28 mouse cellular contexts compared by ENCODE assay signal in the genomic region with DNA sequence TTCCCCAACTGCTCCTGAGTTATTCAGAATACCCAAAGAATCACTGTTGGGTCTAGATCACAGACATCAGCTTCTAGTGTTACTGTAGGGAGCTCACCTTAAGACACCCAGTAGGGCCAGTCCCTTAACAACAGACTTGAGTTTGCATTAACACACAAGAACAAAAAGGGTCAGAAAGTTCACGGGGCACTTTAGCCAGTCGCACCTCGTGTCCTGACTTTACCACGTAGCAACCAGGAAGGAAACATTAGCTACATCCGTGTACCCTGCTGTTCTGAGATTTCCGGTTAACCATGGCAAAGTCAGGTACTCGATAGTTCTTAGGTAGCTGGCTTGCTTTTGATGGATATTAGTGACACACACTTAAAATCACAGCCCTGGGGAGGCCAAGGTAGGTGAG. TPM values are rescaled to one million over a fixed set of nuclear protein-coding genes. Genes with fewer than 3 reads are reported as not detected.
DNase-seq lines count a peak whose midpoint lies in the region; ATAC-seq and TF ChIP-seq lines count a peak whose summit lies in the region.
"Had no signal": no experiment of that assay in that cellular context is flagged by ENCODE, and none has a peak within 500 bp of the region (broad histone marks: within the 10 kb centered on the region; RNA-seq: fewer than 3 reads in every experiment).

No protein-coding gene starts in this region.

- H3K4me3 ChIP-seq in gastrocnemius, adult 2 months: no peak overlapping the region
- H3K4me3 ChIP-seq in brown adipose tissue, adult 24 weeks (ENCODE audit: insufficient read depth, low read depth, low read length): no peak overlapping the region
- no peak overlapping the region for H3K4me3 ChIP-seq in stomach, postnatal 0 days (ENCODE audit: low read depth, low read length)
- no peak overlapping the region for H3K4me3 ChIP-seq in cerebellum, adult 2 months (replicated peaks; ENCODE audit: insufficient read depth, low read depth, low read length)
- H3K4me3 ChIP-seq: heart, embryonic 10.5 days; heart, embryonic 13.5 days had no signal

- WGBS in stomach, postnatal 0 days: 75% methylated on average over 7 of the region's 7 CpGs
- WGBS in cerebellum, adult 2 months: 90% methylated on average over 7 of the region's 7 CpGs

- TF ChIP-seq POLR2A in cerebellum, adult 2 months (IDR thresholded peaks at IDR 0.05; ENCODE audit: borderline replicate concordance, insufficient read depth, low read length): no peak

- H3K27me3 ChIP-seq in stomach, postnatal 0 days (ENCODE audit: control insufficient read depth, insufficient read depth, low read length): no peaks in the 10 kb centered on the region
- H3K27me3 ChIP-seq in cerebellum, adult 2 months (ENCODE audit: control insufficient read depth, insufficient read depth, low read length): no peaks in the 10 kb centered on the region
- H3K27me3 ChIP-seq: CH12.LX; heart, embryonic 13.5 days had no signal

- peak overlapping the region; percentile 52 for H3K27ac ChIP-seq in gastrocnemius, adult 2 months
- peak overlapping the region; percentile 64; the same call in 1 of the 2 replicates for H3K27ac ChIP-seq in brown adipose tissue, adult 24 weeks (replicated peaks; ENCODE audit: low read depth, low read length)
- peak overlapping the region; percentile 31; the same call in 1 of the 2 replicates for H3K27ac ChIP-seq in stomach, postnatal 0 days (replicated peaks)
- no peak overlapping the region for H3K27ac ChIP-seq in cerebellum, adult 2 months (ENCODE audit: insufficient read depth, low read length)
- H3K27ac ChIP-seq: heart, embryonic 10.5 days; heart, embryonic 13.5 days; hindbrain, embryonic 14.5 days; hindbrain, postnatal 0 days had no signal

- no peak for DNase-seq in gastrocnemius, adult 2 months
- no peak for DNase-seq in gastrocnemius, postnatal 36 days
- DNase-seq in stomach, postnatal 0 days (ENCODE audit: low spot score): no peak
- DNase-seq in cerebellum, adult 2 months: no peak
- DNase-seq: adrenal gland, postnatal 10 days; adrenal gland, postnatal 36 days; B cell, adult 2 months; cerebellum, adult 11 months; cerebellum, adult 8-10 months; cerebellum, postnatal 10 days; cerebellum, postnatal 36 days; embryo, embryonic 11 days; forebrain, postnatal 0 days; gastrocnemius, postnatal 10 days; heart, adult 18-20 months; heart, postnatal 14 days; heart, postnatal 4 days; kidney, adult 18-20 months had no signal

- H3K4me1 ChIP-seq in brown adipose tissue, adult 24 weeks (ENCODE audit: control insufficient read depth, insufficient read depth, insufficient read length, low read length): peaks cover 4% of the 10 kb centered on the region; the same call in 1 of the 2 replicates
- no peaks in the 10 kb centered on the region for H3K4me1 ChIP-seq in stomach, postnatal 0 days (replicated peaks; ENCODE audit: control insufficient read depth, insufficient read depth)
- H3K4me1 ChIP-seq in cerebellum, adult 2 months (ENCODE audit: control insufficient read depth, insufficient read depth, low read length): no peaks in the 10 kb centered on the region

- H3K9ac ChIP-seq in stomach, postnatal 0 days (ENCODE audit: low read length): no peak overlapping the region
- H3K9ac ChIP-seq: forebrain, postnatal 0 days; heart, embryonic 13.5 days; hindbrain, embryonic 14.5 days had no signal

- no peak for ATAC-seq in stomach, postnatal 0 days (ENCODE audit: low FRiP score, low TSS enrichment)
- ATAC-seq in granulocyte monocyte progenitor cell, adult 5-6 weeks (replicated peaks; ENCODE audit: poor library complexity, severe bottlenecking): no peak
- ATAC-seq: forebrain, embryonic 14.5 days; forebrain, postnatal 0 days; hindbrain, postnatal 0 days; inflammation-experienced regulatory T-cells, adult 6 months; intestine, embryonic 16.5 days had no signal

- no peaks in the 10 kb centered on the region for H3K9me3 ChIP-seq in stomach, postnatal 0 days (ENCODE audit: control insufficient read depth, low read length)
- H3K9me3 ChIP-seq: heart, embryonic 10.5 days had no signal

- no peak overlapping the region for H3K4me2 ChIP-seq in stomach, postnatal 0 days (replicated peaks; ENCODE audit: low read depth)
- H3K4me2 ChIP-seq: heart, embryonic 13.5 days; hindbrain, embryonic 14.5 days had no signal

- H3K36me3 ChIP-seq in stomach, postnatal 0 days (ENCODE audit: control insufficient read depth, insufficient read depth, low read length): peaks cover 6% of the 10 kb centered on the region

- TF ChIP-seq CTCF in gastrocnemius, adult 2 months (IDR thresholded peaks at IDR 0.05): no peak
- no peak for TF ChIP-seq CTCF in stomach, postnatal 0 days (IDR thresholded peaks at IDR 0.05; ENCODE audit: low read depth)
- TF ChIP-seq CTCF in cerebellum, adult 2 months (IDR thresholded peaks at IDR 0.05; ENCODE audit: borderline replicate concordance, insufficient read depth, low read depth, low read length): no peak

- intact Hi-C loops in gastrocnemius, adult 2 months (cut with DNase I): no loop called here
- intact Hi-C loops in gastrocnemius, postnatal 36 days (cut with DNase I): no loop called here

- TF ChIP-seq EP300 in stomach, postnatal 0 days (optimal IDR thresholded peaks at IDR 0.05): no peak

RNA-seq across cellular contexts. Expression of gene Lgals3, which starts 16.4 kb away (rescaled TPM):
- total RNA-seq in gastrocnemius, adult 2 months (2021): 1 to 10 TPM; 2.9 to 4.0 TPM
- total RNA-seq in gastrocnemius, postnatal 36 days (2021): 1 to 10 TPM; 2.8 to 5.8 TPM
- polyA plus RNA-seq in brown adipose tissue, adult 24 weeks (2012; ENCODE audit: insufficient read depth, insufficient read length, missing spikeins): 11.3 and 22.2 TPM in 2 replicates
- polyA plus RNA-seq in stomach, postnatal 0 days (2015; fragmentation: Nextera tagmentation; extraction: Ambion mirVana): 359 and 387 TPM in 2 replicates
- total RNA-seq in granulocyte monocyte progenitor cell, adult 5-6 weeks (2014; fragmentation: Nextera tagmentation): 5.3 and 11.2 TPM in 2 replicates
- total RNA-seq in granulocyte monocyte progenitor cell, adult 5-6 weeks (2017): 9.5 and 10.8 TPM in 2 replicates
- polyA plus RNA-seq in cerebellum, adult 2 months (2012; rRNA removed): 3.7 and 4.7 TPM in 2 replicates

RNA-seq across cellular contexts. Expression of gene Dlgap5, which starts 34.3 kb away (rescaled TPM):
- not detected for total RNA-seq in gastrocnemius, adult 2 months (2021)
- under 1 TPM; 0.49 to 0.56 TPM for total RNA-seq in gastrocnemius, postnatal 36 days (2021)
- not detected in 2 replicates for polyA plus RNA-seq in brown adipose tissue, adult 24 weeks (2012; ENCODE audit: insufficient read depth, insufficient read length, missing spikeins)
- 5.9 and 7.4 TPM in 2 replicates for polyA plus RNA-seq in stomach, postnatal 0 days (2015; fragmentation: Nextera tagmentation; extraction: Ambion mirVana)
- 22.0 and 42.3 TPM in 2 replicates for total RNA-seq in granulocyte monocyte progenitor cell, adult 5-6 weeks (2014; fragmentation: Nextera tagmentation)
- 71.8 and 72.0 TPM in 2 replicates for total RNA-seq in granulocyte monocyte progenitor cell, adult 5-6 weeks (2017)
- 0.22 and 0.31 TPM in 2 replicates for polyA plus RNA-seq in cerebellum, adult 2 months (2012; rRNA removed)

Comparison
In these comparisons a context has a peak if more than half of its experiments do, and no peak if none do; other contexts are left out.
1. RNA of gene Dlgap5, which starts 34.3 kb away (total RNA-seq): 22.0 to 72.0 TPM in granulocyte monocyte progenitor cell, adult 5-6 weeks; 0.49 to 0.56 TPM in gastrocnemius, postnatal 36 days and not detected in gastrocnemius, adult 2 months; every median in the first group is over 10 times any median in the second.